Mouse (Mus musculus): ENCODE measurements at regions not wholly inside any gene's neighbourhood (a gene's known extent, or its start where the extent isn't known, plus 50 kb on each side); places are given as distances from the start of the nearest gene placed in this dataset.

DNA sequence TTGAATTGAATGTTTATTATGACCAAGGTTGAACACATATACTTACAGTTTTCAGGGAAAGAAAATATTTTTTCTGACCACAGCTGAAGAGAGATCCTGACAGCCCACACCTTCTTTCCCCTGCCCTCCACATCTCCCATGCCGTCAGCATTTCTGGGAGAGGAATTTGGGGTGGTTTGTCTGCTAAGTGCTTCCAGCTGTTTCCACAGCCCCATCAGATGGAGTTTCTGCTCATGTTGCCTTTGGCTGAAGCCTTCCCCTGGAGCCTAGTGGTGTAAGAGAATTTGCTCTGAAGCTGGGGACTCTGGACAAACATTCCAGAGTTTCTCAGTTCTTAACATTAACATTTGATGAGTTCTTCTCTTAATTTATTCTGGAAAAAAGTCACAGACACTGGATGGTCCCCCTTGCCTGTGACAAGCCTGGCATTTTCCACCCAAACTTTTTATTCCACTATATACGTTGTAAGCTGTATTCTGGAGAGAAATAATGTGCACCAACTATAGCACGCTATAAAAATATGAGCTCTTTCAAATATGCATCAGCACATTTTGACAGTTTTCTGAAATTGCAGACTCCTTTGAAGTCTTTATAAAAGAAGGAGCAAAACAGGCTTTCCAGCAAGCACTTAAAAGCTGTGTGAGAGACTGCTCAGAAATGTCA is 699.5 kb downstream of the Rfpl4b start:
- Histone ChIP-seq H3K4me1 (ENCODE audit: control insufficient read depth in 1 of 2, insufficient read depth in 2 of 2) (peaks cover 0 to 7% of the 10 kb centered on the region in 2 experiments; a peak in 2 of 4 replicates), H3K27me3 (replicated peaks) (no peaks in the 10 kb centered on the region), H3K4me3 (replicated peaks in 1 of 3; ENCODE audit: low read depth in 2 of 3, low read length in 2 of 3, poor library complexity in 1 of 3) (no peak overlapping the region), H3K9ac (ENCODE audit: insufficient read depth, low read depth) (no peak overlapping the region), H3K27ac (ENCODE audit: insufficient read depth, low read depth) (no peak overlapping the region), H3K4me2 (ENCODE audit: insufficient read depth, low read depth, poor library complexity, severe bottlenecking) (no peak overlapping the region), H3K79me2 (replicated peaks; ENCODE audit: control insufficient read depth, extremely low read depth, insufficient read depth, poor library complexity, severe bottlenecking) (no peaks in the 10 kb centered on the region), H3K36me3 (replicated peaks in 1 of 2; ENCODE audit: control insufficient read depth in 1 of 2, insufficient read depth in 1 of 2, low read length in 1 of 2) (no peaks in the 10 kb centered on the region), H3K9me3 (replicated peaks; ENCODE audit: low read length) (no peaks in the 10 kb centered on the region)
- in situ Hi-C loops (cut with MboI; ENCODE audit: low pct_ligation_motif_present, low pct_unique_long_range_greater_than_20kb, low sequenced_read_pairs) = no loop called here
- dilution Hi-C loops (cut with MboI; ENCODE audit: extremely low pct_ligation_motif_present, extremely low pct_unique_long_range_greater_than_20kb, low sequenced_read_pairs) = no loop called here
- no peak for DNase-seq (ENCODE audit: extremely low read depth)
- TF ChIP-seq SIN3A (IDR thresholded peaks at IDR 0.05; ENCODE audit: low read length) (no peak), ZC3H11A (IDR thresholded peaks at IDR 0.05; ENCODE audit: low read depth, low read length) (no peak), USF1 (IDR thresholded peaks at IDR 0.05; ENCODE audit: low read depth, low read length) (no peak), USF2 (conservative IDR thresholded peaks at IDR 0.05; ENCODE audit: low read depth, low read length) (no peak), CTCF (conservative IDR thresholded peaks at IDR 0.05 in 1 of 2, IDR thresholded peaks at IDR 0.05 in 1 of 2; ENCODE audit: low read depth in 2 of 2, low read length in 2 of 2) (no peak), POLR2AphosphoS2 (IDR thresholded peaks at IDR 0.05; ENCODE audit: low read depth, low read length) (no peak), HCFC1 (IDR thresholded peaks at IDR 0.05; ENCODE audit: low read depth, low read length) (no peak), BHLHE40 (IDR thresholded peaks at IDR 0.05; ENCODE audit: low read depth, low read length) (no peak), MAX (IDR thresholded peaks at IDR 0.05; ENCODE audit: low read length) (no peak), CHD2 (IDR thresholded peaks at IDR 0.05; ENCODE audit: low read length) (no peak), NRF1 (IDR thresholded peaks at IDR 0.05; ENCODE audit: low read depth, low read length) (no peak), ZKSCAN1 (IDR thresholded peaks at IDR 0.05; ENCODE audit: borderline replicate concordance, low read depth, low read length) (no peak), MAZ (IDR thresholded peaks at IDR 0.05; ENCODE audit: low read depth, low read length) (no peak), MYC (IDR thresholded peaks at IDR 0.05; ENCODE audit: low read depth, low read length) (no peak), CHD1 (IDR thresholded peaks at IDR 0.05; ENCODE audit: low read depth, low read length) (no peak), ELF1 (IDR thresholded peaks at IDR 0.05; ENCODE audit: low read depth, low read length) (no peak), ZMIZ1 (IDR thresholded peaks at IDR 0.05; ENCODE audit: low read depth, low read length) (no peak), KAT2A (IDR thresholded peaks at IDR 0.05; ENCODE audit: insufficient replicate concordance, low read length) (no peak), MAFK (IDR thresholded peaks at IDR 0.05; ENCODE audit: insufficient replicate concordance, low read length) (no peak), EP300 (IDR thresholded peaks at IDR 0.05; ENCODE audit: low read length) (no peak)

DNA sequence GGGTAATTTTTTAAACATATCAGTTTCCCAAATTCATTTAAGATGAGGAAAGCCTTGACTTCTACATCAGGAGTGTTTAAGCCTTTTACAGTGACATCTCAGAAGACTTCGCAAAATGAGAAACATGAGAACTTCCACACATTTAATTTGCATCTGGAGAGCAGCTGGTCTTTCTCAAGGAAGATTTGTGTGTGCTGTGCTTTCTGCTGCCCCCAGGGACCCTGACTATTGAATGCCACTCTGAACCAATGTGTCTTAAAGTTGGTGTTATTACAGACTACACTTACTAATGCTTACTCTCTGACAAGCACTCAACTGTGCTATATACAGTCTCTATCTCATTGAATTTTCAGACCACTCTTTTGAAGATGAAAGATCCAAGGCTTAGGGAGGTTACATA is 703.0 kb downstream of the Rfpl4b start:
- Histone ChIP-seq H3K9me3 (replicated peaks; ENCODE audit: low read length) (no peaks in the 10 kb centered on the region), H3K4me3 (replicated peaks in 1 of 3; ENCODE audit: low read depth in 2 of 3, low read length in 2 of 3, poor library complexity in 1 of 3) (no peak overlapping the region), H3K4me2 (ENCODE audit: insufficient read depth, low read depth, poor library complexity, severe bottlenecking) (no peak overlapping the region), H3K36me3 (replicated peaks in 1 of 2; ENCODE audit: control insufficient read depth in 1 of 2, insufficient read depth in 1 of 2, low read length in 1 of 2) (no peaks in the 10 kb centered on the region), H3K9ac (ENCODE audit: insufficient read depth, low read depth) (no peak overlapping the region), H3K27me3 (replicated peaks) (no peaks in the 10 kb centered on the region), H3K79me2 (replicated peaks; ENCODE audit: control insufficient read depth, extremely low read depth, insufficient read depth, poor library complexity, severe bottlenecking) (no peaks in the 10 kb centered on the region), H3K4me1 (ENCODE audit: control insufficient read depth in 1 of 2, insufficient read depth in 2 of 2) (peaks cover 0 to 7% of the 10 kb centered on the region in 2 experiments; a peak in 2 of 4 replicates), H3K27ac (ENCODE audit: insufficient read depth, low read depth) (no peak overlapping the region)
- dilution Hi-C loops (cut with MboI; ENCODE audit: extremely low pct_ligation_motif_present, extremely low pct_unique_long_range_greater_than_20kb, low sequenced_read_pairs) = no loop called here
- peak; percentile 6 for DNase-seq (ENCODE audit: extremely low read depth)
- in situ Hi-C loops (cut with MboI; ENCODE audit: low pct_ligation_motif_present, low pct_unique_long_range_greater_than_20kb, low sequenced_read_pairs) = no loop called here
- TF ChIP-seq ZKSCAN1 (IDR thresholded peaks at IDR 0.05; ENCODE audit: borderline replicate concordance, low read depth, low read length) (no peak), RCOR1 (conservative IDR thresholded peaks at IDR 0.05; ENCODE audit: low read depth, low read length) (no peak), USF1 (IDR thresholded peaks at IDR 0.05; ENCODE audit: low read depth, low read length) (no peak), ZMIZ1 (IDR thresholded peaks at IDR 0.05; ENCODE audit: low read depth, low read length) (no peak), MAFK (IDR thresholded peaks at IDR 0.05; ENCODE audit: insufficient replicate concordance, low read length) (no peak), ETS1 (conservative IDR thresholded peaks at IDR 0.05; ENCODE audit: low read depth, low read length) (no peak), POLR2AphosphoS2 (IDR thresholded peaks at IDR 0.05; ENCODE audit: low read depth, low read length) (no peak), ZC3H11A (IDR thresholded peaks at IDR 0.05; ENCODE audit: low read depth, low read length) (no peak), EP300 (IDR thresholded peaks at IDR 0.05; ENCODE audit: low read length) (no peak), MEF2A (IDR thresholded peaks at IDR 0.05; ENCODE audit: borderline replicate concordance, low read depth, low read length) (no peak), JUND (conservative IDR thresholded peaks at IDR 0.05; ENCODE audit: low read depth, low read length) (no peak), POLR2A (IDR thresholded peaks at IDR 0.05; ENCODE audit: low read depth, low read length) (no peak), SIN3A (IDR thresholded peaks at IDR 0.05; ENCODE audit: low read length) (no peak), TBP (conservative IDR thresholded peaks at IDR 0.05; ENCODE audit: low read depth, low read length) (no peak), SMC3 (IDR thresholded peaks at IDR 0.05; ENCODE audit: low read depth, low read length) (no peak), UBTF (IDR thresholded peaks at IDR 0.05; ENCODE audit: low read depth, low read length) (no peak), MAZ (IDR thresholded peaks at IDR 0.05; ENCODE audit: low read depth, low read length) (no peak)

Data from CH12.LX (cell line).